Mouse (Mus musculus) 3T3-L1 (cell line): Measurements from ENCODE around the gene Atp6v1e1.

Source experiments
- DNase-seq: peaks from one replicate; pipeline ENCODE4 v3.0.0-alpha.2; 2015; ENCODE audit warnings: low read depth, low spot score

Gene Atp6v1e1

DNA sequence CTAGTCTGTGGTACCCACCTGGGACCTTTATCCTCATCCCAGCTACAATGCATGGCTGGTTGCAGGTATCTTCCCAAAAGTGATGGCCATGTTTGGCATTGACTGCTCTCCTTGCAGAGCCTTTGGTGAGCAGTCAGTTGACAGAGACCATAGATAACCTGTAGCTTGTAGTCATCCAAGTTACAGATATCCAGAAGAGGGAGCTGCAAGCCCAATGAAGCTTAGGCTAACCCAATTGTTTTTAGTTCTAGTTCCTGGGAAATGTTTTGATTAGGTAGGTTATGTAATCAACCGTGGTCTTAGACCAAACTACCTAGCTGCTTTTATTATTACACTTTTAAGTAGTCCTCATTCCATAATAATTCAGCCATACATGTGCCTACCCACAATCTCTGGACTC is 51.2 kb downstream of the Atp6v1e1 start:
- DNase-seq, result no peak

DNA sequence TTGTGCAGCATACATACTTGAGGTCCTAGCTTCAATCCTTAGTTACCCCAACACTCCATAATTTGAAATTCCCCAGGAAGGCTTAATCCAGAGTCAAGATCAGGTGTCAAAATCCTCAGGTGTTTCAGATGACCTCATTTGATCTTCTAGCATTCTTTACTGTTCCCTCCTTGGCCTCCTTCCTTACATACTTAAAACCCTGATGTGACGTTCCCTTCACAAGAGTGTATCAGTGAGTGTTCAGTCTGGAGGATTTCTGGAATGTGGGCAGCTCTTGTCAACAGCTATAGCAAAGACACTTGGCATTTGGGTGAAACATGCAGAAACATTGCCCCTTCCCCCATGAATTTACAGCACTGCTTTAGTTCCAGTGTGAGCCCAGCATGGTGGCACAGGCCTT is 52.6 kb downstream of the Atp6v1e1 start:
- no peak for DNase-seq

DNA sequence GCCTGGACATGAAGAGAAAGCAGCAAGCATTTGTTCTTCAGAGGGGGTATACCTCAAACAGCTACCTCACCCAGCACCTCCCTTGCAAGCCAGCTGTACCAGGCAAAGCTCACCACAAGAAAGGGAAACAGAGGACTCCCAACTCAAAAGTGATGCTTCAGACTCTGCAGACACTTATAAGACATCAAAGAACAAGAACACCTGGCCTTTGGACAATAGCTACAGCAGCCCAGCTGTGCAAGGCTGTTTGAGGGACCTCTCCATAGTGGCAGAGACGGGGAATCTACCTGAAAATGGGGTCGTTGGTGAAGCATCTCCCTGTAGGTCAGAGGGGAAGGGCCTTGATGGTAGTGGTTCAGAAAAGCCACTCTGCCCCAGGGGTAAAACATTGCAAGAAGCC is 61.4 kb downstream of the Atp6v1e1 start:
- DNase-seq, result no peak

DNA sequence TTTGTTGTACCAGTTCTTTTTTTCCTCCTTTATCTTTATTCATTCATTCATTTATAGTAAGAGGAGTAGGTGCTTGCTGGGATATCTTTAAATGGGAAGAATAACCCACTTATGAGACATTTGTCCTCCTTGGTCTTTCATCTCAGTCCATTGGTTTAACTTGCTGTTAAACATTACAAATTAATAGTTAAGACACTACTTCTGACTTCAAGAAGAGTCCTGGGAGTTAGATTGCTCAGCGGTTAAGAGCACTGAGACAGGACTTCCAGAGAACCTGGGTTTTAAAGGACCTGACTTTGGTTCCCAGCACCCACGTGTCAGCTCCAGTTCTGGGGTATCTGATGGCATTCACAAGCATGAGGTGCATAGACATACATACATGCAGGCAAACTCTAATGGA is 76.2 kb downstream of the Atp6v1e1 start:
- no peak for DNase-seq
